Mouse (Mus musculus): ENCODE measurements around the gene BC030867. TPM values are rescaled to one million over a fixed set of nuclear protein-coding genes. Genes with fewer than 3 reads are reported as not detected.
A peak's percentile ranks its signal among the peaks of the same experiment; 100 is the strongest.

BC030867 gene
- polyA plus RNA-seq, 1 experiment from 2014 or later = 13.5 TPM

GRCm38 (mm10) chr11:102230006-102230741, 18.5 kb upstream of the BC030867 start, which contains the start of gene Hdac5:
TSS of gene Hdac5 (minus strand) at chr11:102230166.
- Histone ChIP-seq H3K9me3 (no peaks in the 10 kb centered on the region), H3K4me1 (peaks cover 49% of the 10 kb centered on the region), H3K4me3 (peak within 1 kb of the TSS; percentile 84), H3K27ac (replicated peaks) (peak within 1 kb of the TSS; percentile 90), H3K27me3 (replicated peaks) (no peaks in the 10 kb centered on the region), H3K4me2 (peak within 1 kb of the TSS; percentile 91), H3K36me3 (no peaks in the 10 kb centered on the region), H3K9ac (peak within 1 kb of the TSS; percentile 98)
- WGBS = under 1% methylated on average over 42 of the region's 49 CpGs
- ATAC-seq (ENCODE audit: extremely low read depth, insufficient number of reproducible peaks, low FRiP score, low TSS enrichment) = peak; percentile 89

GRCm38 (mm10) chr11:102236022-102236421, 12.7 kb upstream of the BC030867 start:
- H3K27me3 ChIP-seq (replicated peaks) = 0 out of 2 replicates have a peak, but pooled peaks cover 4% of the 10 kb centered on the region
- H3K9ac ChIP-seq = no peak overlapping the region
- no peaks in the 10 kb centered on the region for H3K36me3 ChIP-seq
- no peak for ATAC-seq (ENCODE audit: extremely low read depth, insufficient number of reproducible peaks, low FRiP score, low TSS enrichment)
- 26% methylated on average over 2 of the region's 2 CpGs for WGBS
- H3K9me3 ChIP-seq = no peaks in the 10 kb centered on the region
- no peak overlapping the region for H3K4me3 ChIP-seq
- H3K4me2 ChIP-seq = no peak overlapping the region
- no peak overlapping the region for H3K27ac ChIP-seq (replicated peaks)
- H3K4me1 ChIP-seq = peaks cover 3% of the 10 kb centered on the region; the same call in 1 of the 2 replicates

GRCm38 (mm10) chr11:102240636-102241035, 8.0 kb upstream of the BC030867 start:
- H3K4me3 ChIP-seq = no peak overlapping the region
- H3K27ac ChIP-seq (replicated peaks) = no peak overlapping the region
- H3K4me2 ChIP-seq = no peak overlapping the region
- no peak for ATAC-seq (ENCODE audit: extremely low read depth, insufficient number of reproducible peaks, low FRiP score, low TSS enrichment)
- 77% methylated on average over 6 of the region's 6 CpGs for WGBS
- 0 out of 2 replicates have a peak, but pooled peaks cover 4% of the 10 kb centered on the region for H3K27me3 ChIP-seq (replicated peaks)
- H3K9ac ChIP-seq = no peak overlapping the region
- peaks cover 16% of the 10 kb centered on the region for H3K4me1 ChIP-seq
- no peaks in the 10 kb centered on the region for H3K36me3 ChIP-seq
- no peaks in the 10 kb centered on the region for H3K9me3 ChIP-seq

GRCm38 (mm10) chr11:102241246-102241645, 7.4 kb upstream of the BC030867 start:
- H3K36me3 ChIP-seq = no peaks in the 10 kb centered on the region
- peaks cover 15% of the 10 kb centered on the region for H3K4me1 ChIP-seq
- 0 out of 2 replicates have a peak, but pooled peaks cover 4% of the 10 kb centered on the region for H3K27me3 ChIP-seq (replicated peaks)
- 65% methylated on average over 5 of the region's 5 CpGs for WGBS
- no peak overlapping the region for H3K4me2 ChIP-seq
- H3K9me3 ChIP-seq = no peaks in the 10 kb centered on the region
- no peak for ATAC-seq (ENCODE audit: extremely low read depth, insufficient number of reproducible peaks, low FRiP score, low TSS enrichment)
- H3K4me3 ChIP-seq = no peak overlapping the region
- no peak overlapping the region for H3K9ac ChIP-seq
- no peak overlapping the region for H3K27ac ChIP-seq (replicated peaks)

- H3K9me3 ChIP-seq = no peaks in the 10 kb centered on the region
- no peak for ATAC-seq (ENCODE audit: extremely low read depth, insufficient number of reproducible peaks, low FRiP score, low TSS enrichment)
- no peaks in the 10 kb centered on the region for H3K36me3 ChIP-seq
- no peak overlapping the region for H3K4me2 ChIP-seq
- 0 out of 2 replicates have a peak, but pooled peaks cover 4% of the 10 kb centered on the region for H3K27me3 ChIP-seq (replicated peaks)
- 51% methylated on average over 5 of the region's 5 CpGs for WGBS
- peaks cover 15% of the 10 kb centered on the region for H3K4me1 ChIP-seq
- no peak overlapping the region for H3K4me3 ChIP-seq
- no peak overlapping the region for H3K27ac ChIP-seq (replicated peaks)
- H3K9ac ChIP-seq = no peak overlapping the region
Observed at GRCm38 (mm10) chr11:102241874-102242273, 6.8 kb upstream of the BC030867 start.

- Histone ChIP-seq H3K27ac (replicated peaks) (peak overlapping the region; percentile 36), H3K4me1 (peaks cover 27% of the 10 kb centered on the region), H3K9me3 (no peaks in the 10 kb centered on the region), H3K36me3 (no peaks in the 10 kb centered on the region), H3K9ac (peak overlapping the region; percentile 82), H3K4me3 (peak overlapping the region; percentile 43), H3K4me2 (peak overlapping the region; percentile 83), H3K27me3 (replicated peaks) (no peaks in the 10 kb centered on the region)
- ATAC-seq (ENCODE audit: extremely low read depth, insufficient number of reproducible peaks, low FRiP score, low TSS enrichment) = peak; percentile 21; the same call in 1 of the 2 replicates
- WGBS = 2% methylated on average over 32 of the region's 32 CpGs
Observed at GRCm38 (mm10) chr11:102244926-102245449, 3.7 kb upstream of the BC030867 start.

GRCm38 (mm10) chr11:102245581-102246272, 3.0 kb upstream of the BC030867 start:
- Histone ChIP-seq H3K4me2 (peak overlapping the region; percentile 83), H3K27me3 (replicated peaks) (no peaks in the 10 kb centered on the region), H3K9ac (peak overlapping the region; percentile 82), H3K27ac (replicated peaks) (peak overlapping the region; percentile 36), H3K4me3 (peak overlapping the region; percentile 43), H3K9me3 (no peaks in the 10 kb centered on the region), H3K4me1 (peaks cover 27% of the 10 kb centered on the region), H3K36me3 (peaks cover 4% of the 10 kb centered on the region)
- WGBS = 65% methylated on average over 14 of the region's 14 CpGs
- ATAC-seq (ENCODE audit: extremely low read depth, insufficient number of reproducible peaks, low FRiP score, low TSS enrichment) = no peak

GRCm38 (mm10) chr11:102246273-102246635, 2.4 kb upstream of the BC030867 start:
- no peak overlapping the region for H3K27ac ChIP-seq (replicated peaks)
- ATAC-seq (ENCODE audit: extremely low read depth, insufficient number of reproducible peaks, low FRiP score, low TSS enrichment) = no peak
- no peak overlapping the region for H3K9ac ChIP-seq
- no peak overlapping the region for H3K4me3 ChIP-seq
- H3K36me3 ChIP-seq = peaks cover 9% of the 10 kb centered on the region
- peaks cover 27% of the 10 kb centered on the region for H3K4me1 ChIP-seq
- H3K4me2 ChIP-seq = no peak overlapping the region
- 74% methylated on average over 6 of the region's 6 CpGs for WGBS
- H3K9me3 ChIP-seq = no peaks in the 10 kb centered on the region
- H3K27me3 ChIP-seq (replicated peaks) = no peaks in the 10 kb centered on the region

- H3K27ac ChIP-seq (replicated peaks) = no peak overlapping the region
- H3K4me3 ChIP-seq = no peak overlapping the region
- no peaks in the 10 kb centered on the region for H3K27me3 ChIP-seq (replicated peaks)
- ATAC-seq (ENCODE audit: extremely low read depth, insufficient number of reproducible peaks, low FRiP score, low TSS enrichment) = no peak
- WGBS = 78% methylated on average over 4 of the region's 4 CpGs
- H3K36me3 ChIP-seq = peaks cover 15% of the 10 kb centered on the region
- no peak overlapping the region for H3K9ac ChIP-seq
- peaks cover 27% of the 10 kb centered on the region for H3K4me1 ChIP-seq
- no peak overlapping the region for H3K4me2 ChIP-seq
- no peaks in the 10 kb centered on the region for H3K9me3 ChIP-seq
Observed at GRCm38 (mm10) chr11:102246871-102247270, 1.8 kb upstream of the BC030867 start.

- Histone ChIP-seq H3K4me1 (peaks cover 36% of the 10 kb centered on the region), H3K4me2 (peak overlapping the region; percentile 89), H3K9me3 (no peaks in the 10 kb centered on the region), H3K36me3 (peaks cover 21% of the 10 kb centered on the region), H3K27ac (replicated peaks) (no peak overlapping the region; the same call in 1 of the 2 replicates), H3K4me3 (peak overlapping the region; percentile 76), H3K9ac (peak overlapping the region; percentile 89), H3K27me3 (replicated peaks) (no peaks in the 10 kb centered on the region)
- 13% methylated on average over 9 of the region's 9 CpGs for WGBS
- ATAC-seq (ENCODE audit: extremely low read depth, insufficient number of reproducible peaks, low FRiP score, low TSS enrichment) = no peak
Observed at GRCm38 (mm10) chr11:102249351-102250090, 839 bp downstream of the BC030867 start.

GRCm38 (mm10) chr11:102257514-102257913, 8.8 kb downstream of the BC030867 start:
- 42% methylated on average over 9 of the region's 9 CpGs for WGBS
- ATAC-seq (ENCODE audit: extremely low read depth, insufficient number of reproducible peaks, low FRiP score, low TSS enrichment) = no peak
- no peak overlapping the region for H3K27ac ChIP-seq (replicated peaks)
- no peak overlapping the region for H3K4me3 ChIP-seq
- peaks cover 59% of the 10 kb centered on the region for H3K36me3 ChIP-seq
- H3K4me2 ChIP-seq = no peak overlapping the region
- peaks cover 27% of the 10 kb centered on the region for H3K4me1 ChIP-seq
- H3K9me3 ChIP-seq = no peaks in the 10 kb centered on the region
- H3K9ac ChIP-seq = peak overlapping the region; percentile 56; the same call in 1 of the 2 replicates
- no peaks in the 10 kb centered on the region for H3K27me3 ChIP-seq (replicated peaks)
